Mouse (Mus musculus): ENCODE data around the gene Mepe.

Gene Mepe

GRCm38 (mm10) chr5:104358592-104358991 is 33.5 kb downstream of the Mepe start:
- no peak for DNase-seq

- DNase-seq, result peak in 1 of 2 experiments; percentile 51
These were observed 34.1 kb downstream of the Mepe start for GRCm38 (mm10) chr5:104359257-104359656.

DNA sequence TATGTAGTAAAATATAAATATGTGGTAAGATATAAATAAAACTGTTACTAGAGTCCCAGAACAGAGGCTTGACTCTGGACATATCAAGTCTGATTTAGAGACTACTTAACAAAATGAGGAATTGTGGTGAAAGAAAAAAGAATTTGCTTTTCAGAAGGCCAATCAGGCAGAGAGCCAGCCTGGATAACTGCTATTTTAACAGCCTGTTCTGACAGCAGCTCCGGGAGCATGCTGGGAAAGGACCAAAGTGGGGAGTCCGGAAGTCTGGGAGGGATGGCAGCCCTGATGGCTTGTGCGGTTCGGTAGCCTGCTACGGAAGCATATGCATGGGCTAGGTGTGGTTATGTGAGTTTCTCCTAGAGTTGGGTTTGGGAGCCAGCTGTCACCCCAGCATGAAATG is 45.5 kb downstream of the Mepe start:
- no peak for DNase-seq

DNA sequence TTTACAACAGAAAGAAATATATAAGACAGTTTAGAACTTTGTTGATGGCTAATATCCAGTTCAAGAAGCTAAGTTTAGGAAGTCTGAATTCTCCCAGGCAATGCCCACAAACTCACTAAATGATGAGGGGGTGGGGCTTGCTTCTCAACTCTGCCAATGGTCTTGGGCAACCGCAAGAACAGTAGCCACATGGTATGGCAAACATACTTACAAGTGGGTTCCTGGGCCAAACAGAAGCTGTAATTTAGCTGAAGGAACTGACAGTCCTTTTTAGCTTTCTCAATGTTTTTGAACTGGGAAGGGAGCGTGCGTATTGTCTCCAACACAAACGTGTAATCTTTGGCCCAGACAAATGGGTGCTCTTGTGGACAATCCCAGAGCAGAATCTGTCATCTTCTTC is 46.2 kb downstream of the Mepe start:
- no peak for DNase-seq

- DNase-seq, result no peak
These were observed 48.6 kb downstream of the Mepe start for GRCm38 (mm10) chr5:104373648-104374307.

DNA sequence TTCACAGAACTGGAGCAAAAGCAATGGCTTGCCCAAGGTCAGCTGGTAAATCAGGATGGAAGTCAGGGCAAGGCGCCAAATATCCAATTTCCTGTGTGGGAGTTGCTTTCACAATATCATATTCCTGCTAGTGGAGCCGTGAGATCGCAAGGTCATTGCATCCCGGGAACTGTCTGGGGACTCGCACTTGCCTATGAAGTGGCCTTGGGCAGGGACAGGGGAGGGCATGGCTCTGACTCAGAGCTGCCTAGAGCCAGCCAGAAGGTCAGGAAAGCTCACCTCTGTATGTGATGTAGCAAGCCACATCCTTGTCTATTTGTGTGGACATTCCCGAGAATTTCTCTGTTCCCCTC is 49.2 kb downstream of the Mepe start:
- DNase-seq, result peak; percentile 76 to 80

DNA sequence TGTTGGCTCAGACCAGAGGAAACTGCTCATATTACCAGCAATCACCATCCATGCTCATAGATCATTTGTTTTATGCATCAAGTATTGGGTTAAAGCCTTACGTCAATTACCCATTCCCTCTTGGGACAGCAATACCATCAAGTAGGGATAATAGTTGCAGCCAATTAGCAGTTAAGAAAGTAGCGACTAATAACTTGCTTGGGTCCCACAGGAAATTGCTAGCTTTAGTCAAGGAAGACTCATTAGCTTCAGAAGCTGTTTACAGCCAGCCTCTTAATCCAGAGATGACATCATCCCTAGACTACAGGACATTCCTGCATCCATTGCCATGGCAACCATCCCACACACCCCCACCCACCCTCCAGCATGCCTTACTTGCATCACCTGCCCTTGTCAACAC is 50.0 kb downstream of the Mepe start:
- DNase-seq, result no peak

- DNase-seq, result no peak
These were observed 51.8 kb downstream of the Mepe start for GRCm38 (mm10) chr5:104376890-104377289.

DNA sequence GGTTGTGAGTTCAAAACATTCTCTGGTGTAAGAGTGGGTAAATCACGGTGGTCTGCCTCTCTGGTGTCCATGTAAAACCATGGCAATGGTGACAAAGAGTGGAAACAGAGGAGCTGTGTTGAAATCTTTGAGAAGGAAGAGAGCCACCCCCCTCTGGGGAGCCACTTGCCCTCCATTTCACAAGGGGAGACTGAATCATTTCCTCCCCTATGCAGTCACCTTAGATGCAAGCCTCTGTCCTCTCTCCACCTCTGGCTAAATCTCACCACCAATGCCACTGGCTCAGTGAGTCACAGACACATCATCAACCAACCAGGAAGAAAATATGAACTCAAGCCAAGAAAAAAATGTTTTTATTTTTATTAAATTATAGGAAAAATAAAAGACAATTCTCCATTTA is 55.4 kb downstream of the Mepe start:
- no peak for DNase-seq

GRCm38 (mm10) chr5:104381671-104382070 is 56.5 kb downstream of the Mepe start:
- DNase-seq, result no peak

- no peak for DNase-seq
These were observed 59.4 kb downstream of the Mepe start for GRCm38 (mm10) chr5:104384540-104384939.

DNA sequence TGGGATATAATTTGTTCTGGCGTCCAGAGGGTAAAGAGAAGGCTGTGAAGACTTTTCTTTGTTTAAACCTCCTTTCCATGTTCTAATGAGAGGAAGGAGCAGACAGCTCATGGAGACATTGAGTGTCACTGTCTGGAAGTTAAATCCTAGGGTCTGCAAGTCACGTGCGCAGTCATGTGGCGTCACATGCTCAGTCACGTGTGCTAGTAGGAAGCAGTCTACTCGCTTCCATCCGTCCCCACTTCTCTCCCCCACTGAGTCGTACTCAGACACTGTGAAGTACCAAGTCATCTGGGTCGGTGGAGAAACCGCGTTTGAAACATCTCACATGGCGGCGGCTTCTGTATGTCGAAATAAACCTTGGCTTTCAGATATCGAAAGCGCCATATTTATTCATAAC is 60.4 kb downstream of the Mepe start:
- no peak for DNase-seq

DNA sequence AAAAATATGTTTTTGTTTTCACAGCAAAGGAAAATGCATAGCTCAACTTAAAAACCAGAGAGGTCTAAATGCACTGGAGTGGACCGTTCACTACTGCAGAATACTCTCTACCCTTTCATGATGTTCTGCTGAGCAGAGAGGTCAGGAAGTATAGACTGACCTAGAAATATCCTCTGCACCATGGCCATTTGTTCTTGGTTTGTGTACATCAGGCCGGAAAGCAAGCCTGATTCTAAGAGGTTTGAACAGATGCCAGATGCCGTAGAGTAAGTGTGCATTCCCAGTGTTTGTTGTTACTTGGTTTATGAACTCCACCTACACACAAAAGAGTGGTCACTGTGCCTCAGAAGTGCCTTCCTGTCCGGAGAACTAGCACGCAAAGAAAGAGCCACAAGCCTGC is 61.8 kb downstream of the Mepe start:
- no peak for DNase-seq
